Mouse (Mus musculus): ENCODE data around the gene Ddah1. TPM values are rescaled to one million over a fixed set of nuclear protein-coding genes. Genes with fewer than 3 reads are reported as not detected.
A peak's percentile ranks its signal among the peaks of the same experiment; 100 is the strongest.

Gene Ddah1
- total and polyA plus RNA-seq, 2 experiments from 2014 or later: 8.1 to 12.4 TPM

- H3K4me3 ChIP-seq (ENCODE audit: low read depth, low read length): no peak overlapping the region
- DNase-seq (ENCODE audit: low spot score) (no peak), ATAC-seq (ENCODE audit: insufficient read depth, low read depth) (no peak)
- H3K27ac ChIP-seq (ENCODE audit: low read depth): no peak overlapping the region
- no peaks in the 10 kb centered on the region for H3K9me3 ChIP-seq (replicated peaks; ENCODE audit: control insufficient read depth, low read length)
- no peaks in the 10 kb centered on the region for H3K27me3 ChIP-seq (ENCODE audit: control insufficient read depth, insufficient read depth, low read length)
- H3K36me3 ChIP-seq (replicated peaks; ENCODE audit: control insufficient read depth, insufficient read depth, low read length): no peaks in the 10 kb centered on the region
- H3K4me1 ChIP-seq (ENCODE audit: control insufficient read depth, insufficient read depth): no peaks in the 10 kb centered on the region; the same call in 1 of the 2 replicates
- TF ChIP-seq EP300 (IDR thresholded peaks at IDR 0.05; ENCODE audit: low read depth): no peak
- TF ChIP-seq CTCF (IDR thresholded peaks at IDR 0.05; ENCODE audit: low read depth): no peak
- 92% methylated on average over 15 of the region's 15 CpGs for WGBS
- H3K9ac ChIP-seq (replicated peaks; ENCODE audit: low read depth, low read length): no peak overlapping the region
- H3K4me2 ChIP-seq (ENCODE audit: low read depth, low read length): no peak overlapping the region
Measured at GRCm38 (mm10) chr3:145777006-145777405, 18.5 kb downstream of the Ddah1 start.

- no peak overlapping the region for H3K4me3 ChIP-seq (ENCODE audit: low read depth, low read length)
- TF ChIP-seq CTCF (IDR thresholded peaks at IDR 0.05; ENCODE audit: low read depth) (no peak), EP300 (IDR thresholded peaks at IDR 0.05; ENCODE audit: low read depth) (no peak)
- no peaks in the 10 kb centered on the region for H3K36me3 ChIP-seq (replicated peaks; ENCODE audit: control insufficient read depth, insufficient read depth, low read length)
- 75% methylated on average over 6 of the region's 6 CpGs for WGBS
- no peak overlapping the region for H3K4me2 ChIP-seq (ENCODE audit: low read depth, low read length)
- no peaks in the 10 kb centered on the region for H3K27me3 ChIP-seq (ENCODE audit: control insufficient read depth, insufficient read depth, low read length)
- ATAC-seq (ENCODE audit: insufficient read depth, low read depth): no peak
- no peak overlapping the region for H3K27ac ChIP-seq (ENCODE audit: low read depth)
- DNase-seq (ENCODE audit: low spot score): no peak
- H3K9ac ChIP-seq (replicated peaks; ENCODE audit: low read depth, low read length): no peak overlapping the region
- no peaks in the 10 kb centered on the region for H3K9me3 ChIP-seq (replicated peaks; ENCODE audit: control insufficient read depth, low read length)
- H3K4me1 ChIP-seq (ENCODE audit: control insufficient read depth, insufficient read depth): no peaks in the 10 kb centered on the region; the same call in 1 of the 2 replicates
Measured at GRCm38 (mm10) chr3:145778406-145778922, 20.0 kb downstream of the Ddah1 start.

DNA sequence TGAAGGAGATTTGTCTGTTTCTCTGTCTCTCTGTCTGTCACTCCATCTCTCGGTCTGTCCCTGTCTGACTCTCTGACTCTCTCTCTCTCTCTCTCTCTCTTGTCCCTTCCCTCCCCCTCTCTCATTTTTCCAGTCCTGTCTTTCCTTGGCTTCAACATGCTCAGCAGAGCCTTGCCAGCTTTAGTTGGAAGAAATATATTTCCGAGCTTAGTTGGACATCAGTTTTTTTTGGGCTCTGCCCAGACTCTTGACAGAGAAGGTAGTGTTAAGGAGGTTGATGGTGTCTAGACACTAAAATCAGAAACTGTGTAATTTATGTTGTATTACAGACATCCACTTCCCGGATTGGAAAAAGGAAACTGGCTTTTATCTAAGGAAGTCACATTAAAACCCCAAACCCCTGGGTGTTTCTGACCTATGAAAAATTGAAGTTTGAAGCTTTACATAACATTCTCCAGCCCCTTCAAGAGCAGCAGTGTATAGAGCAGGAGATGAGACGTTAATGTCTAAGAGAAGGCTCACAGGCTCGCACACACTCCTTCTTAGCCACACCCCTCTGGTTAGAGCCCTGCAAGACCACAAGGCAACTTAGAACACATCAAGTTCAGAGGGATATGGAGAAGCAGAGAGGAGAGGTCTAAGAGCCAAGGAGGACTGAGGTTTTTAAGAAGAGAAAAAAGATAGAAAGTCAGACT is 21.0 kb downstream of the Ddah1 start:
- Histone ChIP-seq H3K4me2 (ENCODE audit: low read depth, low read length) (no peak overlapping the region), H3K4me3 (ENCODE audit: low read depth, low read length) (no peak overlapping the region), H3K27ac (ENCODE audit: low read depth) (peak overlapping the region; percentile 16; the same call in 1 of the 2 replicates), H3K9ac (replicated peaks; ENCODE audit: low read depth, low read length) (no peak overlapping the region), H3K4me1 (ENCODE audit: control insufficient read depth, insufficient read depth) (no peaks in the 10 kb centered on the region; the same call in 1 of the 2 replicates), H3K36me3 (replicated peaks; ENCODE audit: control insufficient read depth, insufficient read depth, low read length) (no peaks in the 10 kb centered on the region), H3K27me3 (ENCODE audit: control insufficient read depth, insufficient read depth, low read length) (no peaks in the 10 kb centered on the region), H3K9me3 (replicated peaks; ENCODE audit: control insufficient read depth, low read length) (no peaks in the 10 kb centered on the region)
- ATAC-seq (ENCODE audit: insufficient read depth, low read depth): no peak
- TF ChIP-seq EP300 (IDR thresholded peaks at IDR 0.05; ENCODE audit: low read depth) (no peak), CTCF (IDR thresholded peaks at IDR 0.05; ENCODE audit: low read depth) (no peak)
- no peak for DNase-seq (ENCODE audit: low spot score)
- WGBS: 43% methylated on average over 5 of the region's 5 CpGs

DNA sequence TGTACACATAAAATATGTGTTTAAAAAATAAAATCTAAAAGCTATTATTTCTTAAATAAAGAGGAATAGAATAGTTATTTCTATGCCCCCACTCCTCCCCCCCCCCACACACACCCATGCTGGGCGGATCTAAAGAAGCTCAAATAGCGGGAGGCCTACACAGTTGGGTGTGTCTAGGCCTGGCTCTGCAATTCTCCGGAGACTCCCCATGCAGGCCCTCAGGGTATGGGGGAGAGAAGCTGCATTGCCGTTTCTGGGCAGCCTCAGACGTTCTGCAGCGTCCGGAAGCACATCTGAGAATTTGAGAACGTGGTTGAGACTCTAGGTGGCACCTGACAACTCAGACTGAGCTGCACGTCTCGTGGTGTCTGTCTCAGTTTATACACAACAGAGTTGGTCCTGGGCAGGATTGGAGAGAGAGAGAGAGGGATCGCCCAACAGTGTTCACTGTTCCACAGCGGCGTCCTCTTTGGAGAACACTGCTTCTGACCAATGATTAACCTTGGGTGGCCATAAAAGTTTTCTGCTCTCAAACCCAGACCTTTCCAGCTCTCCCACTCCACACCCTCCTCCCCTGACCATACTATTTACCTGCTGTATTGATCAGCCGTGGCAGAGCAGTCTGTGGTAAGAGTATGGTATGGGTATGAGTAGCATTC is 22.4 kb downstream of the Ddah1 start:
- TF ChIP-seq EP300 (IDR thresholded peaks at IDR 0.05; ENCODE audit: low read depth): no peak
- TF ChIP-seq CTCF (IDR thresholded peaks at IDR 0.05; ENCODE audit: low read depth): no peak
- Histone ChIP-seq H3K9ac (replicated peaks; ENCODE audit: low read depth, low read length) (no peak overlapping the region), H3K4me2 (ENCODE audit: low read depth, low read length) (no peak overlapping the region), H3K9me3 (replicated peaks; ENCODE audit: control insufficient read depth, low read length) (no peaks in the 10 kb centered on the region), H3K27ac (ENCODE audit: low read depth) (no peak overlapping the region), H3K4me3 (ENCODE audit: low read depth, low read length) (no peak overlapping the region), H3K4me1 (ENCODE audit: control insufficient read depth, insufficient read depth) (no peaks in the 10 kb centered on the region; the same call in 1 of the 2 replicates), H3K36me3 (replicated peaks; ENCODE audit: control insufficient read depth, insufficient read depth, low read length) (no peaks in the 10 kb centered on the region), H3K27me3 (ENCODE audit: control insufficient read depth, insufficient read depth, low read length) (no peaks in the 10 kb centered on the region)
- WGBS: 77% methylated on average over 14 of the region's 14 CpGs
- ATAC-seq (ENCODE audit: insufficient read depth, low read depth) (no peak), DNase-seq (ENCODE audit: low spot score) (no peak)

DNA sequence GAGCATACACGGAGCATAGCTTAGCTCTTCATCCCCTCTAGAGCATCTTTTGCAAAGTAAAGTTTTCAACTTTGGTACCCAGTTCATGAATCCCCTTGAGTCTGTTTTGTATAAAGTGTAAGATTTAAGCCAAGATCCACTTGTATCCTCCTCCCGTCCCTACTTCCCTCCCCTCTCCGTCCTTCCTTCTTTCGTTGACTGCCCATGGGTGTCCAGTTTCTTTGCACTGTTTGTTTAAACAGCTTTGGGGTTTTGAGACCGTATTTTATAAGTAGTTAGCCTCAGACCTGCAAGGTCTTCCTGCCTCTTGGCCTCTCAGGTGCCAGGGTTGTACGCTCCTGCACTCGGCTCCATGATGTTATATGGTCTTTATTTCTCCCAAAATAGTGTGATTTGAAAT is 26.8 kb downstream of the Ddah1 start:
- no peak for ATAC-seq (ENCODE audit: insufficient read depth, low read depth)
- TF ChIP-seq EP300 (IDR thresholded peaks at IDR 0.05; ENCODE audit: low read depth): no peak
- no peak for TF ChIP-seq CTCF (IDR thresholded peaks at IDR 0.05; ENCODE audit: low read depth)
- DNase-seq (ENCODE audit: low spot score): no peak
- no peak overlapping the region for H3K9ac ChIP-seq (replicated peaks; ENCODE audit: low read depth, low read length)
- H3K4me2 ChIP-seq (ENCODE audit: low read depth, low read length): no peak overlapping the region
- H3K4me3 ChIP-seq (ENCODE audit: low read depth, low read length): no peak overlapping the region
- peaks cover 3% of the 10 kb centered on the region for H3K4me1 ChIP-seq (ENCODE audit: control insufficient read depth, insufficient read depth)
- no peak overlapping the region for H3K27ac ChIP-seq (ENCODE audit: low read depth)
- H3K27me3 ChIP-seq (ENCODE audit: control insufficient read depth, insufficient read depth, low read length): no peaks in the 10 kb centered on the region
- no peaks in the 10 kb centered on the region for H3K9me3 ChIP-seq (replicated peaks; ENCODE audit: control insufficient read depth, low read length)
- H3K36me3 ChIP-seq (replicated peaks; ENCODE audit: control insufficient read depth, insufficient read depth, low read length): no peaks in the 10 kb centered on the region
- 84% methylated on average over 7 of the region's 7 CpGs for WGBS

Measured in heart, postnatal 0 days (tissue).